ENCODE assay signal across 7 mouse cellular contexts in the genomic region with DNA sequence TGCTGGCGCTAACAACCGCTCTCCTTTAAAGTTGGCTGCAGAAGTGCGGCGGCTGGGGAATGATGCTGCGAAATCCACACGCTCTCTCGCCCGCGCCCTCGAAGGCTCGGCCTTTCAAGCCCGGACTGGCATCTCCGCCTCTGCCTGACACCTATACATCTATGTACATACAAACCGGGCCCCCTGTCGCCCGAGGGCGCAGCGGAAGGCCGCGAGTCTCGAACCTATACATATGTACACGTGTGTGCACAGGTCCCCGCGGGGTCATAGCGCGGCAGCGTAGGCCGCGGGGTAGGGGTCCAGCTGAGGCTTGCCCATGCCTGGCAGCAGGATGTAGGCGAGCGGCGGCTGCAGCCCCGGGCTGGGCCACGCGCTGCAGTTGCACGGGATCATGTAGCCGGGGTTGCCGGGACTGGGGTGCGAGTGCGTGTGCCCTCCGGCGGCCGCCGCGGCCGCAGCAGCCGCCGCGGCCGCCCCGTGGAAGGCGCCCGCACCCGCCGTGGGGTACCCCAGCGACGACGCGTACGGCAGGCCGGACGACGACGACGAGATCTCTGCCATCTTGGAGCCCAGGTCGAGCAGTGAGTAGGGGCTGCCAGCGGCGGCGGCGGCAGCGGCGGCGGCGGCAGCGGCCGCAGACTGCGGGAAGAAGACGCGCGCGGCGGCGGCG. TPM values are rescaled to one million over a fixed set of nuclear protein-coding genes. Genes with fewer than 3 reads are reported as not detected.
DNase-seq lines count a peak whose midpoint lies in the region; ATAC-seq lines count a peak whose summit lies in the region.

No protein-coding gene starts in this region.

- H3K4me1 ChIP-seq in megakaryocyte, embryonic 14.5 days = peaks cover 44% of the 10 kb centered on the region
- H3K4me1 ChIP-seq in embryonic facial prominence, embryonic 13.5 days = peaks cover 39% of the 10 kb centered on the region
- peaks cover 28% of the 10 kb centered on the region for H3K4me1 ChIP-seq in midbrain, embryonic 16.5 days (ENCODE audit: control insufficient read depth, insufficient read depth, low read length)

- H3K4me3 ChIP-seq in megakaryocyte, embryonic 14.5 days (replicated peaks) = peak overlapping the region; percentile 76
- peak overlapping the region; percentile 62 for H3K4me3 ChIP-seq in embryonic facial prominence, embryonic 13.5 days
- peak overlapping the region; percentile 59 for H3K4me3 ChIP-seq in midbrain, embryonic 16.5 days (ENCODE audit: low read depth, low read length)

- H3K27me3 ChIP-seq in megakaryocyte, embryonic 14.5 days (replicated peaks) = peaks cover 93% of the 10 kb centered on the region
- H3K27me3 ChIP-seq in embryonic facial prominence, embryonic 13.5 days = peaks cover 89% of the 10 kb centered on the region
- H3K27me3 ChIP-seq in midbrain, embryonic 16.5 days (ENCODE audit: control insufficient read depth, insufficient read depth, low read depth, low read length) = no peaks in the 10 kb centered on the region; the same call in 1 of the 2 replicates

- H3K36me3 ChIP-seq in megakaryocyte, embryonic 14.5 days (replicated peaks; ENCODE audit: low read length) = no peaks in the 10 kb centered on the region
- no peaks in the 10 kb centered on the region for H3K36me3 ChIP-seq in embryonic facial prominence, embryonic 13.5 days
- H3K36me3 ChIP-seq in midbrain, embryonic 16.5 days (ENCODE audit: control insufficient read depth, insufficient read depth, low read length) = no peaks in the 10 kb centered on the region

- DNase-seq in induced T-regulatory cell, adult 2 months (ENCODE audit: low read depth) = peak; percentile 30
- DNase-seq in right cerebral cortex, postnatal 25 days = no peak

- WGBS in embryonic facial prominence, embryonic 13.5 days = under 1% methylated on average over 74 of the region's 84 CpGs
- WGBS in midbrain, embryonic 16.5 days = under 1% methylated on average over 63 of the region's 84 CpGs

- peak overlapping the region; percentile 75 for H3K9ac ChIP-seq in embryonic facial prominence, embryonic 13.5 days
- peak overlapping the region; percentile 71 for H3K9ac ChIP-seq in midbrain, embryonic 16.5 days (ENCODE audit: low read depth, low read length)

- peak overlapping the region; percentile 39; the same call in 1 of the 2 replicates for H3K27ac ChIP-seq in embryonic facial prominence, embryonic 13.5 days
- peak overlapping the region; percentile 82 for H3K27ac ChIP-seq in midbrain, embryonic 16.5 days (ENCODE audit: low read length)

- H3K4me2 ChIP-seq in embryonic facial prominence, embryonic 13.5 days = peak overlapping the region; percentile 89
- H3K4me2 ChIP-seq in midbrain, embryonic 16.5 days (ENCODE audit: low read length) = peak overlapping the region; percentile 92

- no peak for ATAC-seq in megakaryocyte, adult 5-6 weeks (ENCODE audit: poor library complexity, severe bottlenecking)
- no peak for ATAC-seq in embryonic facial prominence, embryonic 13.5 days (ENCODE audit: insufficient number of reproducible peaks, insufficient read depth, low FRiP score, low TSS enrichment, low read depth)
- no peak for ATAC-seq in midbrain, embryonic 16.5 days
- ATAC-seq in cerebellum, adult (ENCODE audit: insufficient number of reproducible peaks, low FRiP score, low TSS enrichment) = no peak

- 0 out of 2 replicates have a peak, but pooled peaks cover 7% of the 10 kb centered on the region for H3K9me3 ChIP-seq in megakaryocyte, embryonic 14.5 days
- H3K9me3 ChIP-seq in embryonic facial prominence, embryonic 13.5 days = no peaks in the 10 kb centered on the region
- H3K9me3 ChIP-seq in midbrain, embryonic 16.5 days (replicated peaks; ENCODE audit: control insufficient read depth, low read length, poor library complexity, severe bottlenecking) = no peaks in the 10 kb centered on the region

RNA-seq across cellular contexts. Expression of a gene that starts 2.2 kb away (rescaled TPM):
- polyA plus RNA-seq in megakaryocyte, embryonic 14.5 days (2012; ENCODE audit: insufficient read depth, low replicate concordance) = not detected in 2 replicates
- total RNA-seq in megakaryocyte, adult 5-6 weeks (2015) = not detected in 2 replicates
- not detected in 2 replicates for total RNA-seq in megakaryocyte, adult 5-6 weeks (2017)
- polyA plus RNA-seq in embryonic facial prominence, embryonic 13.5 days (2015; fragmentation: Nextera tagmentation; extraction: Ambion mirVana) = 6.3 and 6.6 TPM in 2 replicates
- 6.4 and 8.0 TPM in 2 replicates for polyA plus RNA-seq in midbrain, embryonic 16.5 days (2015; fragmentation: Nextera tagmentation; extraction: Ambion mirVana)

RNA-seq across cellular contexts. Expression of a gene that starts 32.1 kb away (rescaled TPM):
- polyA plus RNA-seq in megakaryocyte, embryonic 14.5 days (2012; ENCODE audit: insufficient read depth, low replicate concordance) = not detected in 2 replicates
- not detected in 2 replicates for total RNA-seq in megakaryocyte, adult 5-6 weeks (2015)
- total RNA-seq in megakaryocyte, adult 5-6 weeks (2017) = not detected in 2 replicates
- polyA plus RNA-seq in embryonic facial prominence, embryonic 13.5 days (2015; fragmentation: Nextera tagmentation; extraction: Ambion mirVana) = not detected in 2 replicates
- not detected in 2 replicates for polyA plus RNA-seq in midbrain, embryonic 16.5 days (2015; fragmentation: Nextera tagmentation; extraction: Ambion mirVana)
